Mouse (Mus musculus) midbrain, embryonic 12.5 days (tissue): ENCODE measurements around the gene Ttc9b. TPM values are rescaled to one million over a fixed set of nuclear protein-coding genes. Genes with fewer than 3 reads are reported as not detected.
A peak's percentile ranks its signal among the peaks of the same experiment; 100 is the strongest.

Experiments
- ATAC-seq: fragments of 200-750 bp; cut with Nextera tagmentation; 2 replicates; pipeline ENCODE4 v1.8.0; 2017; ENCODE audit warnings: low read depth, moderate TSS enrichment, moderate library complexity; ENCODE audit not compliant: low FRiP score
- H3K27ac ChIP-seq: fragments of 300-500 bp; sonication (generic); replicated peaks from 2 replicates; pipeline ENCODE4 v1.5.1; 2016; ENCODE audit warnings: mild to moderate bottlenecking
- H3K27me3 ChIP-seq: fragments of 300-500 bp; sonication (generic); 2 replicates; pipeline ENCODE4 v1.6.1; 2016; ENCODE audit warnings: mild to moderate bottlenecking
- H3K36me3 ChIP-seq: fragments of 300-500 bp; sonication (generic); 2 replicates; pipeline ENCODE4 v1.6.1; 2016
- H3K4me1 ChIP-seq: fragments of 300-500 bp; sonication (generic); 2 replicates; pipeline ENCODE4 v1.6.1; 2016
- H3K4me2 ChIP-seq: fragments of 300-500 bp; sonication (generic); replicated peaks from 2 replicates; pipeline ENCODE4 v1.6.1; 2016; ENCODE audit warnings: mild to moderate bottlenecking, moderate library complexity
- H3K4me3 ChIP-seq: fragments of 300-500 bp; sonication (generic); 2 replicates; pipeline ENCODE4 v1.5.1; 2016; ENCODE audit warnings: mild to moderate bottlenecking
- H3K9ac ChIP-seq: fragments of 300-500 bp; sonication (generic); replicated peaks from 2 replicates; pipeline ENCODE4 v1.6.1; 2016; ENCODE audit warnings: mild to moderate bottlenecking, moderate library complexity
- H3K9me3 ChIP-seq: fragments of 300-500 bp; sonication (generic); 2 replicates; pipeline ENCODE4 v1.6.1; 2016; ENCODE audit warnings: mild to moderate bottlenecking
- WGBS: fragments of 180-500 bp; shearing (Covaris S2); methylation state at CpG from one replicate; pipeline ENCODE4 v1.1.7; 2016; 5-methylcytosine and 5-hydroxymethylcytosine counted together
- polyA plus RNA-seq: library from polyadenylated mRNA; unstranded; fragments of >200 nt; fragmentation: Nextera tagmentation; extraction: Ambion mirVana; gene quantifications from 2 replicates; pipeline ENCODE4 v1.2.1, GENCODE M21; 2016

The Ttc9b gene
- polyA plus RNA-seq, 1 experiment from 2014 or later: 18.1 TPM

GRCm38 (mm10) chr7:27647281-27648002 lies 6.3 kb upstream of the Ttc9b start:
- Histone ChIP-seq H3K4me3 (no peak overlapping the region), H3K36me3 (no peaks in the 10 kb centered on the region), H3K9me3 (no peaks in the 10 kb centered on the region), H3K27me3 (peaks cover 4% of the 10 kb centered on the region), H3K27ac (no peak overlapping the region), H3K9ac (no peak overlapping the region), H3K4me2 (no peak overlapping the region), H3K4me1 (no peaks in the 10 kb centered on the region)
- WGBS: 85% methylated on average over 6 of the region's 6 CpGs
- ATAC-seq: no peak

- H3K9me3 ChIP-seq: no peaks in the 10 kb centered on the region
- H3K4me2 ChIP-seq: no peak overlapping the region
- no peak for ATAC-seq
- H3K4me3 ChIP-seq: no peak overlapping the region
- no peak overlapping the region for H3K27ac ChIP-seq
- H3K36me3 ChIP-seq: no peaks in the 10 kb centered on the region
- H3K27me3 ChIP-seq: peaks cover 25% of the 10 kb centered on the region
- WGBS: 92% methylated on average over 11 of the region's 11 CpGs
- H3K4me1 ChIP-seq: no peaks in the 10 kb centered on the region; the same call in 1 of the 2 replicates
- H3K9ac ChIP-seq: no peak overlapping the region
These were observed 4.0 kb upstream of the Ttc9b start for GRCm38 (mm10) chr7:27649723-27650122.

GRCm38 (mm10) chr7:27650949-27651348 lies 2.8 kb upstream of the Ttc9b start:
- H3K27me3 ChIP-seq: peaks cover 37% of the 10 kb centered on the region
- no peak overlapping the region for H3K4me3 ChIP-seq
- peak overlapping the region; percentile 10; the same call in 1 of the 2 replicates for H3K4me2 ChIP-seq
- peaks cover 2% of the 10 kb centered on the region; the same call in 1 of the 2 replicates for H3K36me3 ChIP-seq
- H3K4me1 ChIP-seq: peaks cover 5% of the 10 kb centered on the region; the same call in 1 of the 2 replicates
- no peak for ATAC-seq
- H3K9me3 ChIP-seq: no peaks in the 10 kb centered on the region
- H3K27ac ChIP-seq: no peak overlapping the region
- no peak overlapping the region for H3K9ac ChIP-seq
- WGBS: 8% methylated on average over 10 of the region's 10 CpGs

- Histone ChIP-seq H3K27me3 (peaks cover 65% of the 10 kb centered on the region), H3K4me3 (peak overlapping the region; percentile 64), H3K4me2 (peak overlapping the region; percentile 85), H3K9ac (peak overlapping the region; percentile 73; the same call in 1 of the 2 replicates), H3K9me3 (no peaks in the 10 kb centered on the region), H3K4me1 (peaks cover 8% of the 10 kb centered on the region; the same call in 1 of the 2 replicates), H3K36me3 (peaks cover 36% of the 10 kb centered on the region), H3K27ac (no peak overlapping the region)
- WGBS: 66% methylated on average over 20 of the region's 20 CpGs
- no peak for ATAC-seq
These were observed 1.0 kb downstream of the Ttc9b start for GRCm38 (mm10) chr7:27654607-27655276.

- no peak overlapping the region for H3K4me3 ChIP-seq
- H3K4me1 ChIP-seq: peaks cover 8% of the 10 kb centered on the region; the same call in 1 of the 2 replicates
- no peak overlapping the region for H3K4me2 ChIP-seq
- peaks cover 65% of the 10 kb centered on the region for H3K27me3 ChIP-seq
- H3K27ac ChIP-seq: no peak overlapping the region
- WGBS: 77% methylated on average over 11 of the region's 11 CpGs
- H3K9ac ChIP-seq: no peak overlapping the region
- peaks cover 43% of the 10 kb centered on the region for H3K36me3 ChIP-seq
- ATAC-seq: no peak
- H3K9me3 ChIP-seq: no peaks in the 10 kb centered on the region
These were observed 1.8 kb downstream of the Ttc9b start for GRCm38 (mm10) chr7:27655545-27655944.

- peaks cover 8% of the 10 kb centered on the region; the same call in 1 of the 2 replicates for H3K4me1 ChIP-seq
- H3K9ac ChIP-seq: no peak overlapping the region
- H3K9me3 ChIP-seq: no peaks in the 10 kb centered on the region
- no peak overlapping the region for H3K4me2 ChIP-seq
- peaks cover 53% of the 10 kb centered on the region for H3K36me3 ChIP-seq
- peaks cover 65% of the 10 kb centered on the region for H3K27me3 ChIP-seq
- 90% methylated on average over 16 of the region's 16 CpGs for WGBS
- no peak overlapping the region for H3K27ac ChIP-seq
- no peak for ATAC-seq
- H3K4me3 ChIP-seq: no peak overlapping the region
These were observed 2.9 kb downstream of the Ttc9b start for GRCm38 (mm10) chr7:27656600-27656999.

GRCm38 (mm10) chr7:27657824-27658395 lies 4.2 kb downstream of the Ttc9b start:
- ATAC-seq: no peak
- no peak overlapping the region for H3K4me3 ChIP-seq
- no peak overlapping the region for H3K9ac ChIP-seq
- no peak overlapping the region for H3K4me2 ChIP-seq
- H3K4me1 ChIP-seq: peaks cover 8% of the 10 kb centered on the region; the same call in 1 of the 2 replicates
- no peak overlapping the region for H3K27ac ChIP-seq
- 34% methylated on average over 43 of the region's 53 CpGs for WGBS
- H3K27me3 ChIP-seq: peaks cover 56% of the 10 kb centered on the region
- peaks cover 57% of the 10 kb centered on the region for H3K36me3 ChIP-seq
- no peaks in the 10 kb centered on the region for H3K9me3 ChIP-seq

- Histone ChIP-seq H3K4me3 (no peak overlapping the region), H3K4me1 (peaks cover 8% of the 10 kb centered on the region; the same call in 1 of the 2 replicates), H3K36me3 (peaks cover 62% of the 10 kb centered on the region), H3K9ac (no peak overlapping the region), H3K4me2 (no peak overlapping the region), H3K27me3 (peaks cover 46% of the 10 kb centered on the region), H3K27ac (no peak overlapping the region), H3K9me3 (no peaks in the 10 kb centered on the region)
- no peak for ATAC-seq
- WGBS: 62% methylated on average over 14 of the region's 14 CpGs
These were observed 5.3 kb downstream of the Ttc9b start for GRCm38 (mm10) chr7:27658712-27659663.

GRCm38 (mm10) chr7:27662038-27662437 lies 8.3 kb downstream of the Ttc9b start:
- Histone ChIP-seq H3K27ac (no peak overlapping the region), H3K9ac (no peak overlapping the region), H3K9me3 (no peaks in the 10 kb centered on the region), H3K36me3 (peaks cover 64% of the 10 kb centered on the region), H3K4me2 (no peak overlapping the region), H3K4me1 (no peaks in the 10 kb centered on the region), H3K4me3 (no peak overlapping the region), H3K27me3 (peaks cover 25% of the 10 kb centered on the region)
- WGBS: 87% methylated on average over 4 of the region's 4 CpGs
- no peak for ATAC-seq

GRCm38 (mm10) chr7:27673064-27673574 lies 19.4 kb downstream of the Ttc9b start:
- no peaks in the 10 kb centered on the region for H3K9me3 ChIP-seq
- H3K4me1 ChIP-seq: peaks cover 33% of the 10 kb centered on the region
- ATAC-seq: no peak
- peak overlapping the region; percentile 100 for H3K4me2 ChIP-seq
- peak overlapping the region; percentile 94 for H3K4me3 ChIP-seq
- no peaks in the 10 kb centered on the region for H3K27me3 ChIP-seq
- peak overlapping the region; percentile 98 for H3K9ac ChIP-seq
- WGBS: 65% methylated on average over 9 of the region's 9 CpGs
- peaks cover 21% of the 10 kb centered on the region for H3K36me3 ChIP-seq
- no peak overlapping the region for H3K27ac ChIP-seq

GRCm38 (mm10) chr7:27673575-27674131 lies 19.9 kb downstream of the Ttc9b start:
- Histone ChIP-seq H3K9ac (peak overlapping the region; percentile 98), H3K27me3 (no peaks in the 10 kb centered on the region), H3K4me2 (peak overlapping the region; percentile 100), H3K9me3 (no peaks in the 10 kb centered on the region), H3K4me3 (peak overlapping the region; percentile 94), H3K27ac (peak overlapping the region; percentile 87; the same call in 1 of the 2 replicates), H3K4me1 (peaks cover 33% of the 10 kb centered on the region), H3K36me3 (peaks cover 20% of the 10 kb centered on the region; the same call in 1 of the 2 replicates)
- 1% methylated on average over 52 of the region's 52 CpGs for WGBS
- ATAC-seq: peak; percentile 18; the same call in 1 of the 2 replicates
